Mouse (Mus musculus): ENCODE results near the gene Trdmt1. TPM values are rescaled to one million over a fixed set of nuclear protein-coding genes. Genes with fewer than 3 reads are reported as not detected.
A peak's percentile ranks its signal among the peaks of the same experiment; 100 is the strongest.

The Trdmt1 gene
- polyA plus RNA-seq, 1 experiment = 1.1 TPM

DNA sequence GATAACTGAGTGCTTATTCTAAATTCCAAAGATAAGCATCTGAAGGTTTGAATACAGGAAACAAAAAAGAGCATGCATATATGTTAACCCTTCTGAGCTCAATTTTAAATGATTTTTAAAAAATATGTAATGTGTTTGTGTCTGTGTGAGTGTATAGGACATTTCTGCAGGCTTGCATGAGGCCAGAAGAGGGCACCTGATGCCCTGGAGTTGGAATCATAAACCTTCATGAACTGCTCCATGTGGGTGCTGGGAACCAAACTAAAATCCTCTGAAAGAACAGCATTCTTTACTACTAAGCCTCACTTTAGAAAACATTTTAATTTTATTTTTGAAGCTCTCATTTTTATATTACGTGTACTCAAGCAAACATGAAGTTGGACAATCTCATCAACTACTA lies 32.9 kb upstream of the Trdmt1 start:
- WGBS = 89% methylated on average over 1 of the region's 1 CpGs
- no peak for TF ChIP-seq CTCF (IDR thresholded peaks at IDR 0.05; ENCODE audit: extremely low read depth, insufficient read depth, insufficient read length, insufficient replicate concordance)
- no peak for TF ChIP-seq POLR2A (IDR thresholded peaks at IDR 0.05; ENCODE audit: low read depth, low read length)
- H3K4me3 ChIP-seq (ENCODE audit: extremely low read depth, insufficient read depth, insufficient read length) = no peak overlapping the region
- DNase-seq (ENCODE audit: low read depth in 1 of 2, low spot score in 2 of 2) = no peak
- H3K27ac ChIP-seq (ENCODE audit: insufficient read depth, low read length) = no peak overlapping the region
- H3K4me1 ChIP-seq (ENCODE audit: control insufficient read depth, insufficient read depth, insufficient read length) = peaks cover 5% of the 10 kb centered on the region
- H3K27me3 ChIP-seq (ENCODE audit: control insufficient read depth, insufficient read depth, low read length) = no peaks in the 10 kb centered on the region
- H3K36me3 ChIP-seq (ENCODE audit: control insufficient read depth, insufficient read depth, low read length) = peaks cover 37% of the 10 kb centered on the region

DNA sequence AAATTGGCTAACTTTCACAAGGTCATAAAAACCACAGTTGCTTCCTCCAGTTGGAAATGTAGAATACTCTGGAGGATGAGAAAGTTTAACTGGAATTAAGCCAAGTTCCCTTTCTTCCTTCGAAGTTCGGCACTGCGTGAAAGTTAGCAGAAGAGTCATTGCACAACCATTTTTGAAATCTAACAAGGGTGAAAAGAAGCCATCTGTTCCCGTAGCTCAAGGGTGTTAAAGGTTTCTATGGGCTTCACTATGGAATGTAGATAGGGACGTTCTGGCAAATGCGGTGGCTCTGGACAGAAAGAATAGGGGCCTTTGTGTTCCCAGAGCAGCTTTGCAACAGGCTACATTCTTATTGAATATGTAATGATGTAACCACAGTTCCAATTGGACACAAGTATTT lies 31.5 kb upstream of the Trdmt1 start:
- TF ChIP-seq CTCF (IDR thresholded peaks at IDR 0.05; ENCODE audit: extremely low read depth, insufficient read depth, insufficient read length, insufficient replicate concordance) (no peak), POLR2A (IDR thresholded peaks at IDR 0.05; ENCODE audit: low read depth, low read length) (no peak)
- 32% methylated on average over 6 of the region's 6 CpGs for WGBS
- H3K27me3 ChIP-seq (ENCODE audit: control insufficient read depth, insufficient read depth, low read length) = no peaks in the 10 kb centered on the region
- peak overlapping the region; percentile 35 for H3K4me3 ChIP-seq (ENCODE audit: extremely low read depth, insufficient read depth, insufficient read length)
- H3K36me3 ChIP-seq (ENCODE audit: control insufficient read depth, insufficient read depth, low read length) = peaks cover 27% of the 10 kb centered on the region
- H3K27ac ChIP-seq (ENCODE audit: insufficient read depth, low read length) = no peak overlapping the region; the same call in 1 of the 2 replicates
- no peak for DNase-seq (ENCODE audit: low read depth in 1 of 2, low spot score in 2 of 2)
- H3K4me1 ChIP-seq (ENCODE audit: control insufficient read depth, insufficient read depth, insufficient read length) = peaks cover 5% of the 10 kb centered on the region

DNA sequence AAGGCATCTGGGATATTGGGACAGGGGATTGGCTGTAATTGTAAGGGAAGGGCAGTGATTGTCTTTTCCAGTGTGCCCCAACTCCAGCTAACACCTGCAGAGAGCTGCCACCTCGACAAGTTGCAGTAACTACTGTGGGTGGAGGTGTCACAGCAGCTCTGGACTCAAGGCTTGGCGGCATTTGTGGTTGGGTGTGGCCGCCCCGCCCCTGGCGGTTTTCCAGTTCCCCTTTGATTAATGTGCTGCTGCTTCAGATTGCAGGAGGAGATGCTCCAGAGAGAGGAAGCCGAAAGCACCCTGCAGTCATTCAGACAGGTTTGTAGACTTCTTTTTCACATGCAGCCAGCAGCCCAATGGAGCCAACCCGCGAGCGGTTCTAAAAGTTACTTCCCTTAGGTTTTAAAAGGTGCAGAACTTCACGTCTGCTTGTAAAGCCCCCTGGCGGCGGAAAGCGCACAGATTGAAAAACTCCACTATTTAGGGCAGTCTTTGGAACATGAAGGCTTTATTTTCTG lies 30.9 kb upstream of the Trdmt1 start:
- H3K4me1 ChIP-seq (ENCODE audit: control insufficient read depth, insufficient read depth, insufficient read length) = peaks cover 5% of the 10 kb centered on the region
- H3K27me3 ChIP-seq (ENCODE audit: control insufficient read depth, insufficient read depth, low read length) = no peaks in the 10 kb centered on the region
- H3K27ac ChIP-seq (ENCODE audit: insufficient read depth, low read length) = peak overlapping the region; percentile 92
- TF ChIP-seq POLR2A (IDR thresholded peaks at IDR 0.05; ENCODE audit: low read depth, low read length) = peak; percentile 13; the same call in 1 of the 2 replicates
- peak; percentile 46; the same call in 1 of the 2 replicates for TF ChIP-seq CTCF (IDR thresholded peaks at IDR 0.05; ENCODE audit: extremely low read depth, insufficient read depth, insufficient read length, insufficient replicate concordance)
- peak overlapping the region; percentile 72 for H3K4me3 ChIP-seq (ENCODE audit: extremely low read depth, insufficient read depth, insufficient read length)
- under 1% methylated on average over 13 of the region's 13 CpGs for WGBS
- peak; percentile 69 to 80 for DNase-seq (ENCODE audit: low read depth in 1 of 2, low spot score in 2 of 2)
- H3K36me3 ChIP-seq (ENCODE audit: control insufficient read depth, insufficient read depth, low read length) = peaks cover 24% of the 10 kb centered on the region

DNA sequence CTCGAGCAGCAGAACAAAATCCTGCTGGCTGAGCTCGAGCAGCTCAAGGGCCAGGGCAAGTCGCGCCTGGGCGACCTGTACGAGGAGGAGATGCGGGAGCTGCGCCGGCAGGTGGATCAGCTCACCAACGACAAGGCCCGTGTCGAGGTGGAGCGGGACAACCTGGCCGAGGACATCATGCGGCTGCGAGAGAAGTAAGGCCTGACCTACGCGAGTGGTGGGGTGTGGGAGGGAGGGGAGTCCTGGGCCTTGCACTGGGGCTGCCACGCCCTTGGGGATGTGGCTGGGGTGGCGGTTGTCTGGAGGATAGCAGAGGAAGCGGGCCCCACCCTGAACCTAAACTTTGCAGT lies 30.3 kb upstream of the Trdmt1 start:
- Histone ChIP-seq H3K36me3 (ENCODE audit: control insufficient read depth, insufficient read depth, low read length) (peaks cover 19% of the 10 kb centered on the region), H3K4me3 (ENCODE audit: extremely low read depth, insufficient read depth, insufficient read length) (peak overlapping the region; percentile 72), H3K27me3 (ENCODE audit: control insufficient read depth, insufficient read depth, low read length) (no peaks in the 10 kb centered on the region), H3K27ac (ENCODE audit: insufficient read depth, low read length) (peak overlapping the region; percentile 92), H3K4me1 (ENCODE audit: control insufficient read depth, insufficient read depth, insufficient read length) (peaks cover 5% of the 10 kb centered on the region)
- under 1% methylated on average over 21 of the region's 21 CpGs for WGBS
- peak in 1 of 2 experiments; percentile 75 for DNase-seq (ENCODE audit: low read depth in 1 of 2, low spot score in 2 of 2)
- peak; percentile 22; the same call in 1 of the 2 replicates for TF ChIP-seq POLR2A (IDR thresholded peaks at IDR 0.05; ENCODE audit: low read depth, low read length)
- no peak for TF ChIP-seq CTCF (IDR thresholded peaks at IDR 0.05; ENCODE audit: extremely low read depth, insufficient read depth, insufficient read length, insufficient replicate concordance)

DNA sequence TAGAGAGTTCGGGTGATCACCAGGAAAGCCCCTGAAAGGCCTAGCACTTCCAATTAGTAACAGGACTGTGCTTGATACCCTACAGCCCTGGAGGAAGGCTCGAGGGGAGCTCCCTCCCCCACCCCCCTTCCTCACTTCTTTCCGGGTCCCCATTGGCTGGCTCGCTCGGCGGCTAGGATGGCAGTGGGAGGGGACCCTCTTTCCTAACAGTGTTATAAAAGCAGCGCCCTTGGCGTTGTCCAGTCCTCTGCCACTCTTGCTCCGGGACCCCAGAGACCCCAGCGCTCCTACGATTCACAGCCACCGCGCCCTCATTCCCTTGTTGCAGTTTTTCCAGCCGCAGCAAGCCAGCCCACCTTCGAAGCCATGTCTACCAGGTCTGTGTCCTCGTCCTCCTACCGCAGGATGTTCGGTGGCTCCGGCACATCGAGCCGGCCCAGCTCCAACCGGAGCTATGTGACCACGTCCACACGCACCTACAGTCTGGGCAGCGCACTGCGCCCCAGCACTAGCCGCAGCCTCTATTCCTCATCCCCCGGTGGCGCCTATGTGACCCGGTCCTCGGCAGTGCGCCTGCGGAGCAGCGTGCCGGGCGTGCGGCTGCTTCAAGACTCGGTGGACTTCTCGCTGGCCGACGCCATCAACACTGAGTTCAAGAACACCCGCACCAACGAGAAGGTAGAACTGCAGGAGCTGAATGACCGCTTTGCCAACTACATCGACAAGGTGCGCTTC lies 29.8 kb upstream of the Trdmt1 start:
- H3K4me3 ChIP-seq (ENCODE audit: extremely low read depth, insufficient read depth, insufficient read length) = peak overlapping the region; percentile 72
- H3K27me3 ChIP-seq (ENCODE audit: control insufficient read depth, insufficient read depth, low read length) = no peaks in the 10 kb centered on the region
- DNase-seq (ENCODE audit: low read depth in 1 of 2, low spot score in 2 of 2) = peak in 1 of 2 experiments; percentile 63
- WGBS = under 1% methylated on average over 46 of the region's 46 CpGs
- TF ChIP-seq POLR2A (IDR thresholded peaks at IDR 0.05; ENCODE audit: low read depth, low read length) (peak; percentile 67; the same call in 1 of the 2 replicates), CTCF (IDR thresholded peaks at IDR 0.05; ENCODE audit: extremely low read depth, insufficient read depth, insufficient read length, insufficient replicate concordance) (no peak)
- H3K27ac ChIP-seq (ENCODE audit: insufficient read depth, low read length) = peak overlapping the region; percentile 92
- H3K4me1 ChIP-seq (ENCODE audit: control insufficient read depth, insufficient read depth, insufficient read length) = peaks cover 5% of the 10 kb centered on the region
- H3K36me3 ChIP-seq (ENCODE audit: control insufficient read depth, insufficient read depth, low read length) = peaks cover 15% of the 10 kb centered on the region

DNA sequence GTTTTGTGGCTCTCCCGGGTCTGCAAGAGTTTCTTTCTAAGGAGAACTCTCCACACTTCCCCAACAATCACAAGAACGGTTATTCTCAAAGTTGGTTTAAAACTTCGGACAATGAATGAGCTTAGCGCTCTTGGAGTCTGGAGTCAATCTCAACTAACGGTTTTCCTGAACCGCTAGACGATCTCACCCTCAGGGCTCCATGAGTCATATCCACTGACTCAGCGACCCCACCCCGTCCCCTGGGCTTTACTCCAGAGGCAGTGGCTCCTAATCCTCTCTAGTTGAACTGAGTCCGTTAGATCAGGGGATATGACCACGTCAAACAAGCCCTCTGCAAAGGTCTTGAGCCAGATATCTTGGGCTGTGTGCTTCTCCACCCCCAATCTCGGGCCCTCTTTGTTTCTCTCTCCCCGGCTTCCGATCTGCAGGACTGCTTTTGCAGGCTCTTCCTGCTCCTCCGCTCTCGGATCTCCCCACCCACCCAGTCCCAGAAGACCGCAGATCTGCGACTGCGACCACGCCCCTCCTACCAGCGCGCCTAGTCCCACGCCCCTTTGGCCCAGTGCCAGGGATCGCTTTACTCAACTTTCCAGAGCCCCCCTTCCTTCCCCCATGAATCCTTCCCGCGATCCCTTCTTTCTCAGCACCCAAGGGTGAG lies 29.1 kb upstream of the Trdmt1 start, which contains the start of gene Vim:
Gene Vim, plus strand, starts transcription at position 520 of the 658 bp plus-strand sequence.
- peak; percentile 56 to 81 for DNase-seq (ENCODE audit: low read depth in 1 of 2, low spot score in 2 of 2)
- no peak for TF ChIP-seq CTCF (IDR thresholded peaks at IDR 0.05; ENCODE audit: extremely low read depth, insufficient read depth, insufficient read length, insufficient replicate concordance)
- no peak for TF ChIP-seq POLR2A (IDR thresholded peaks at IDR 0.05; ENCODE audit: low read depth, low read length)
- Histone ChIP-seq H3K27ac (ENCODE audit: insufficient read depth, low read length) (peak within 1 kb of the TSS; percentile 92), H3K36me3 (ENCODE audit: control insufficient read depth, insufficient read depth, low read length) (peaks cover 11% of the 10 kb centered on the region), H3K4me3 (ENCODE audit: extremely low read depth, insufficient read depth, insufficient read length) (peak within 1 kb of the TSS; percentile 72), H3K27me3 (ENCODE audit: control insufficient read depth, insufficient read depth, low read length) (no peaks in the 10 kb centered on the region), H3K4me1 (ENCODE audit: control insufficient read depth, insufficient read depth, insufficient read length) (peaks cover 5% of the 10 kb centered on the region)
- WGBS = under 1% methylated on average over 26 of the region's 26 CpGs
